Mouse (Mus musculus) bone marrow macrophage, adult 2 months (primary cell): ENCODE measurements around the gene Gm17268.
A peak's percentile ranks its signal among the peaks of the same experiment; 100 is the strongest.

Experiments
- CTCF ChIP-seq: IDR thresholded peaks from 2 replicates; pipeline ENCODE4 v1.5.1; 2012; ENCODE audit warnings: low read depth, mild to moderate bottlenecking, low read length, moderate library complexity
- POLR2A ChIP-seq: IDR thresholded peaks from 2 replicates; pipeline ENCODE4 v1.6.1; 2012; ENCODE audit warnings: mild to moderate bottlenecking, low read depth, low read length, borderline replicate concordance

- TF ChIP-seq CTCF = peak; percentile 100
- no peak for TF ChIP-seq POLR2A
Measured at GRCm38 (mm10) chr11:81996172-81996841, 42.1 kb downstream of the Gm17268 start.
